Comparison of ENCODE assay signal across 9 mouse cellular contexts in the genomic region with DNA sequence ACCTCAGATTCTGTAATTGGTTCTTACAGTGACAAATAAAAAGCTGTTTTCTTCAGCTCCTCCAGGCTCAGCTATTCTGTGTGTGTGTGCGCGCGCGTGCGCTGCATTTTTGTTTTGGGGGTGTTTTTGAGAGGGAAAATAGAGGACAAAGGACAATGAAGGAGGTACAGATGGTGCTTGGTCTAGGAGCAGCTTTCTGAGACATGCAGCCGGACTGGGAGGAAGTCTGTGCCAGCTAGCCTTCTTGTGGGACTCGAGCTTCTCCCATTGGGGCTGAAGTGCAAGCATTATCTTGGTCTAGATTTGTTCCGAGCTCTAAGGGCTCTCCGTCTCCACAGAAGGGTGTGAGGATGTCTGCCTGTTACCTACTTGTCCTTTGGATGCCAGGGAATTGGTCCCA. TPM values are rescaled to one million over a fixed set of nuclear protein-coding genes. Genes with fewer than 3 reads are reported as not detected.
DNase-seq lines count a peak whose midpoint lies in the region; ATAC-seq and TF ChIP-seq lines count a peak whose summit lies in the region.
"Had no signal": no experiment of that assay in that cellular context is flagged by ENCODE, and none has a peak within 500 bp of the region (broad histone marks: within the 10 kb centered on the region; RNA-seq: fewer than 3 reads in every experiment).

No protein-coding gene starts in this region.

- WGBS in heart, embryonic 11.5 days (ENCODE audit: insufficient replicate concordance), result 90% methylated on average over 9 of the region's 9 CpGs
- 95% methylated on average over 9 of the region's 9 CpGs for WGBS in thymus, adult 2 months
- 83% methylated on average over 9 of the region's 9 CpGs for WGBS in liver, embryonic 14.5 days (ENCODE audit: insufficient replicate concordance)

- H3K27ac ChIP-seq in heart, embryonic 11.5 days (ENCODE audit: low read depth, low read length), result no peak overlapping the region
- peak overlapping the region; percentile 10; the same call in 1 of the 2 replicates for H3K27ac ChIP-seq in thymus, adult 2 months (ENCODE audit: control insufficient read depth, insufficient read depth, low read length)
- H3K27ac ChIP-seq in liver, embryonic 14.5 days, result peak overlapping the region; percentile 67; the same call in 1 of the 2 replicates

- H3K4me3 ChIP-seq in heart, embryonic 11.5 days (ENCODE audit: low read depth, low read length), result no peak overlapping the region
- H3K4me3 ChIP-seq in thymus, adult 2 months (ENCODE audit: control insufficient read depth, insufficient read depth, low read length), result no peak overlapping the region
- H3K4me3 ChIP-seq in liver, embryonic 14.5 days (ENCODE audit: insufficient read depth in 1 of 2, low read depth in 2 of 2, low read length in 2 of 2), result peak overlapping the region in 1 of 2 experiments; percentile 90; a peak in 1 of 4 replicates

- no peak for DNase-seq in heart, adult 9 months (ENCODE audit: low spot score in 2 of 2)
- DNase-seq in thymus, adult 2 months, result no peak
- no peak for DNase-seq in thymus, postnatal 4 days
- no peak for DNase-seq in liver, embryonic 14.5 days (ENCODE audit: low read depth in 3 of 3, low spot score in 3 of 3)
- DNase-seq in testis, postnatal 10 days (ENCODE audit: low spot score), result no peak
- DNase-seq in kidney, adult 18-20 months, result no peak
- no peak for DNase-seq in kidney, adult 8-10 months
- DNase-seq: heart, postnatal 10 days had no signal

- H3K4me1 ChIP-seq in heart, embryonic 11.5 days (ENCODE audit: control insufficient read depth, insufficient read depth, low read length), result peaks cover 7% of the 10 kb centered on the region; the same call in 1 of the 2 replicates
- peaks cover 10% of the 10 kb centered on the region for H3K4me1 ChIP-seq in thymus, adult 2 months (replicated peaks; ENCODE audit: control insufficient read depth, insufficient read depth, low read length)
- H3K4me1 ChIP-seq in liver, embryonic 14.5 days (replicated peaks; ENCODE audit: control insufficient read depth in 2 of 2, insufficient read depth in 2 of 2, low read length in 1 of 2), result peaks cover 5 to 15% of the 10 kb centered on the region in 2 experiments

- no peaks in the 10 kb centered on the region for H3K27me3 ChIP-seq in heart, embryonic 11.5 days (ENCODE audit: control insufficient read depth, insufficient read depth, low read length)
- H3K27me3 ChIP-seq in thymus, adult 2 months (ENCODE audit: control insufficient read depth, insufficient read depth, low read length), result no peaks in the 10 kb centered on the region
- H3K27me3 ChIP-seq in liver, embryonic 14.5 days (ENCODE audit: control insufficient read depth, insufficient read depth, low read length), result no peaks in the 10 kb centered on the region

- H3K9me3 ChIP-seq in heart, embryonic 11.5 days (replicated peaks; ENCODE audit: control insufficient read depth, low read length), result no peaks in the 10 kb centered on the region
- H3K9me3 ChIP-seq in liver, embryonic 14.5 days (ENCODE audit: control insufficient read depth, low read length), result no peaks in the 10 kb centered on the region

- TF ChIP-seq EP300 in liver, embryonic 14.5 days (IDR thresholded peaks at IDR 0.05; ENCODE audit: low read depth), result no peak

- no peak overlapping the region; the same call in 1 of the 2 replicates for H3K4me2 ChIP-seq in heart, embryonic 11.5 days
- H3K4me2 ChIP-seq in liver, embryonic 14.5 days (ENCODE audit: low read depth), result peak overlapping the region; percentile 96

- peak overlapping the region; percentile 43; the same call in 1 of the 2 replicates for H3K9ac ChIP-seq in heart, embryonic 11.5 days (ENCODE audit: low read depth, low read length)
- H3K9ac ChIP-seq in liver, embryonic 14.5 days (replicated peaks), result no peak overlapping the region; the same call in 1 of the 2 replicates

- ATAC-seq in heart, embryonic 11.5 days (replicated peaks; ENCODE audit: insufficient number of reproducible peaks, low FRiP score, low TSS enrichment), result no peak
- no peak for ATAC-seq in liver, embryonic 14.5 days (ENCODE audit: insufficient read depth)

- no peak for TF ChIP-seq POLR2A in thymus, adult 2 months (IDR thresholded peaks at IDR 0.05; ENCODE audit: control insufficient read depth, extremely low read depth, insufficient read depth, low read length, poor library complexity)

- H3K36me3 ChIP-seq in heart, embryonic 11.5 days (ENCODE audit: control insufficient read depth, insufficient read depth, low read length), result peaks cover 32% of the 10 kb centered on the region
- peaks cover 51% of the 10 kb centered on the region for H3K36me3 ChIP-seq in thymus, adult 2 months (ENCODE audit: control insufficient read depth, insufficient read depth, low read length)
- peaks cover 56% of the 10 kb centered on the region for H3K36me3 ChIP-seq in liver, embryonic 14.5 days (replicated peaks; ENCODE audit: control insufficient read depth, insufficient read depth, low read depth)

- TF ChIP-seq CTCF in thymus, adult 2 months (IDR thresholded peaks at IDR 0.05; ENCODE audit: borderline replicate concordance, control insufficient read depth, extremely low read depth, insufficient read depth, low read length, poor library complexity), result no peak
- no peak for TF ChIP-seq CTCF in liver, embryonic 14.5 days (IDR thresholded peaks at IDR 0.05; ENCODE audit: low read depth)

RNA-seq across cellular contexts. Expression of gene Tut1, which starts 1.4 kb away (rescaled TPM):
- 17.1 and 19.8 TPM in 2 replicates for polyA plus RNA-seq in heart, embryonic 11.5 days (2014; fragmentation: Nextera tagmentation; extraction: Ambion mirVana)
- 39.4 and 42.0 TPM in 2 replicates for polyA plus RNA-seq in thymus, adult 2 months (2012; rRNA removed)
- polyA plus RNA-seq in liver, embryonic 14.5 days (2012; rRNA removed), result 9.3 and 9.5 TPM in 2 replicates
- 10.0 and 11.5 TPM in 2 replicates for polyA plus RNA-seq in liver, embryonic 14.5 days (2014; fragmentation: Nextera tagmentation; extraction: Ambion mirVana)

RNA-seq across cellular contexts. Expression of gene Mta2, which starts 10.6 kb away (rescaled TPM):
- 30.0 and 39.9 TPM in 2 replicates for polyA plus RNA-seq in heart, embryonic 11.5 days (2014; fragmentation: Nextera tagmentation; extraction: Ambion mirVana)
- 79.6 and 92.0 TPM in 2 replicates for polyA plus RNA-seq in thymus, adult 2 months (2012; rRNA removed)
- 18.9 and 23.0 TPM in 2 replicates for polyA plus RNA-seq in liver, embryonic 14.5 days (2012; rRNA removed)
- polyA plus RNA-seq in liver, embryonic 14.5 days (2014; fragmentation: Nextera tagmentation; extraction: Ambion mirVana), result 18.5 and 22.8 TPM in 2 replicates

RNA-seq across cellular contexts. Expression of gene Eef1g, which starts 14.6 kb away (rescaled TPM):
- polyA plus RNA-seq in heart, embryonic 11.5 days (2014; fragmentation: Nextera tagmentation; extraction: Ambion mirVana), result 344 TPM in 2 replicates
- 251 and 292 TPM in 2 replicates for polyA plus RNA-seq in thymus, adult 2 months (2012; rRNA removed)
- 120 and 178 TPM in 2 replicates for polyA plus RNA-seq in liver, embryonic 14.5 days (2012; rRNA removed)
- 183 and 201 TPM in 2 replicates for polyA plus RNA-seq in liver, embryonic 14.5 days (2014; fragmentation: Nextera tagmentation; extraction: Ambion mirVana)

RNA-seq across cellular contexts. Expression of gene Eml3, which starts 22.9 kb away (rescaled TPM):
- polyA plus RNA-seq in heart, embryonic 11.5 days (2014; fragmentation: Nextera tagmentation; extraction: Ambion mirVana), result 8.1 and 8.5 TPM in 2 replicates
- polyA plus RNA-seq in thymus, adult 2 months (2012; rRNA removed), result 72.3 and 73.1 TPM in 2 replicates
- polyA plus RNA-seq in liver, embryonic 14.5 days (2012; rRNA removed), result 10.9 and 11.0 TPM in 2 replicates
- 5.6 and 7.8 TPM in 2 replicates for polyA plus RNA-seq in liver, embryonic 14.5 days (2014; fragmentation: Nextera tagmentation; extraction: Ambion mirVana)

RNA-seq across cellular contexts. Expression of gene Rom1, which starts 23.1 kb away (rescaled TPM):
- polyA plus RNA-seq in heart, embryonic 11.5 days (2014; fragmentation: Nextera tagmentation; extraction: Ambion mirVana), result 1.2 and 1.7 TPM in 2 replicates
- polyA plus RNA-seq in thymus, adult 2 months (2012; rRNA removed), result 11.9 and 13.5 TPM in 2 replicates
- polyA plus RNA-seq in liver, embryonic 14.5 days (2012; rRNA removed), result 2.6 and 2.8 TPM in 2 replicates
- polyA plus RNA-seq in liver, embryonic 14.5 days (2014; fragmentation: Nextera tagmentation; extraction: Ambion mirVana), result 1.4 and 1.8 TPM in 2 replicates
